Mouse (Mus musculus) left cerebral cortex, postnatal 14 days (tissue): ENCODE measurements around the gene Acer3. TPM values are rescaled to one million over a fixed set of nuclear protein-coding genes. Genes with fewer than 3 reads are reported as not detected.

ENCODE experiments used
- DNase-seq, 2 experiments: peaks; one replicate each; pipeline ENCODE4 v3.0.0; 2021 to 2022; ENCODE audit warnings: low spot score in 2 of 2, mixed read lengths in 1 of 2
- intact Hi-C: fragments of 180-260 bp; cut with DNase I; formaldehyde crosslinking; loops from one replicate; pipeline ENCODE4 v1.15.1; 2025
- total RNA-seq, 2 experiments: library from RNA; stranded (reverse); gene quantifications; 2 replicates each; pipeline ENCODE4 v1.2.3; 2021

The Acer3 gene
- total RNA-seq, 2 experiments from 2014 or later, result 17.2 to 17.5 TPM

DNA sequence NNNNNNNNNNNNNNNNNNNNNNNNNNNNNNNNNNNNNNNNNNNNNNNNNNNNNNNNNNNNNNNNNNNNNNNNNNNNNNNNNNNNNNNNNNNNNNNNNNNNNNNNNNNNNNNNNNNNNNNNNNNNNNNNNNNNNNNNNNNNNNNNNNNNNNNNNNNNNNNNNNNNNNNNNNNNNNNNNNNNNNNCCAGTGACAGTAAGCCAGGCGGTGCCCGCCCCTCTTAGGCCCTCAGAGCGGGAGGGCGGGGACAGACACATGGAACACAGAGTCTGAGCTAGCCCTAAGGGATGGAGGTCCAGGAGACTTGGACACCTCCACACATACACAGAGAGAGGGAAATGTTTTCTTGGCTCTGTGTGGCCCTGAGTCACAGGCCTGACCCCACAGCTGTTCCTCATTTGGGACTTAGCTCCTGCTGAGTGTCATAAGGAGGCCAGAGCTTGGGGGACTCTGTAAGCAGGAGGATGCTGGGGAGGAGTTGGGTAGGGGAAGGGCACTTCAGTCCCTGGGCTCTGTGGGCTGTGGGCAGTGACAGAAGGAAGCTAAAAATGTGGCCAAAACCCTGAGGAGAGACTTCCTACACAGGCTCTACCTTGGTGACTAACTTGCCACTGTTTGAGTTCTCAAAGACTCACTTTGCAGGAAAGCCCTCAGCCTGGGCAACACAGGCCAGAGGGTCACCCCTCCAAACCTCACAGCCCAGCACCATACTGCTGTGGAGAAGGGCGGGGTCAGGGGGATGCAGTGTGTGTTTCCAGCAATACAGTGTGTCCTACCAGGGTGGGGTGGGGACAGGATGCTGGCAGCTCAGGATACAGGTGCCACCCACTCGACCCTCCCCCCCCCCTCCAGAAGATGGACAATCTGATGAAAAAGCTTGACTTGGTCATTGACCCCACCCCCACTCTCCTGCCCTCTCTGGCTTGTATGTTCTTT lies 149.6 kb downstream of the Acer3 start:
- no peak for DNase-seq
- intact Hi-C loops, result no loop called here

DNA sequence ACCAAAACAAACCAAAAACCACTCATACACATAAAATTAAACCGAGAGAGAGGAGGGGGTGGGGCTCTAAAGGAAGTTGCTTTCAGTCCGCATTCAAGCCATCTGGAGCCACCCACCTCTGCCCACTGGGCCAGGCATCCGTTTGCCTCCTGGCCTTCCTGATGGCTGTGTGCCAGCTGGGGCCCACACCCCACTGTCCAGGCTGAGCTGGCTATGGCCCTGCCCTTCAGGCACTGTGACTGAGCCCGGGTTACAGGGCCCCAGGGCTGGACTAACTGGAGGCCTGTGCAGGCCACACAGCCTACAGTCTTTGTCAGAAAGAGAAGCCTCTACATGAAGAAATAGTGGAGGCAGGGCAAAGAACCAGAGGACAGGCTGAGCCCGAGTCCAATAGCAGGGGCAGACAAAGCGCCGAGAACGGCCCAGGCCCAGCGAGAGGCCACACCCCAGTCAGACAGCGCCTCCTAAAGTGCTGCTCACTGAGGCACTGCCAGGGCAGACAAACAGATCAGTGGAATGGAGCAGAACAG lies 155.9 kb downstream of the Acer3 start:
- intact Hi-C loops, result no loop called here
- DNase-seq, result no peak

DNA sequence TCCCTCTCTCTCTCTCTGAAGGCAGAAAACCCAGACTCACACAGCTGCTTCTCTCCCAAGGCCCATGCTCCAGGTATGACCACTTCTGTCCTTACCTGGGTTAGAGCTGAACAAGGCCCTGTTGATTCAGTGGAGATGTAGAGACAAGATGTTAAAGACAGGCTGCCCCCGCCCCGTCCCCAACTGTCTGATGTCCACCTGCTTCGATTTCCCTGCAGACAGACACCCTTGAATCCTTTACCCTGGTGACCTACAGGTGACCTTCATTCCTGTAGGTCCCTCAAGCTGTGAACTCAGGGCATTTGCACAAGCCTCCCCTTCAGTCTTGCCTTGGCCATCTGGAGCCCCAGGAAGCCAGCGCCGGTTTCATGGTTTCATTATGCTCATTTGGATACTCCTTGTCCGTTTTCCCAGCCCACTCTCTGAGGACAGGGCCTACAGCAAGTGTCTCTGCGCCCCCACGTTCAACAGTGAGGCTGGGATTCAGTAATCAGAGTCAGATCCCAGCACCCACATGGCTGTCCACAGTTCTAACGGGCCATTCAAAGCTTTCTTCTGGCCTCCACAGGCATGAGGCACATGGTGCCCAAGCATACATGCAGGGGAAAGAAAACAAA lies 156.5 kb downstream of the Acer3 start:
- intact Hi-C loops, result no loop called here
- DNase-seq, result no peak

DNA sequence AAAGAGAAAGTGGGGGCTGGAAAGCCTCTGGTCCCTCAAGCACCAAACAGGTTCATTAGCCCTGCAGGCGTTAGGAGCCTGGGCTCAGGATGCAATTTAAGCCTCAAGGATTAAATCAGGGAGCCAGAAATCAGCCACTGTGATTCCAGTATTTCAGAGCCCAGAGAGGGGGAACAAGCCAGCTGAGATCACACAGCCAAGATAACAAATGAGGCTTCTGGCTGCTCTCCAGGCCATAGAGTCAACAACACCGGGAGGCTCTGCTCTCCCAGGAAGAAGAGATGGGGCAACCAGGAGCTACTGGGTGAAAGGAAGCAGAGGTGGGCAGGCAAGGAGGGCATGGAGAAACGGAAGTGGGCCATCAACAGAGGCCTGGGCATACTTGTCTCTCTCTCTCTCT lies 157.3 kb downstream of the Acer3 start:
- intact Hi-C loops, result no loop called here
- DNase-seq, result no peak

DNA sequence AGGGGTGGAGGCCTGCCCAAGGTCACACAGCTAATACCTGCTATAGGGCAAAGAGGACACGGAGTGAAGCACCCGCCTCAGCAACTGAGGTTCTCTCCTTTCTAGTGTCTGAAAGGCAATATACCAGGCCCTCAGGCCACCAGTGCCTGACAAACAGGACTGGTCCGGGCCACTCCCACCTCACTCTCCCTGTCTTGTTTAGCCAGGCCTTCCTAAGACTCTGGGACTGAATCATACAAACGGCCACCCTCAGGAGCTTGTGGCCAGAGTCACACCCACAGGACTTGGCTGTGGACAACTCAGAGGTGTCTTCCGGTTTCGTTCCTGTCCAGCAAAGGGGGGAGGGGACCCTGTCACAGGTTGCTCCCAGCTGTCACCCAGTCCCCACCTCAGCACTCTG lies 158.8 kb downstream of the Acer3 start:
- intact Hi-C loops, result no loop called here
- DNase-seq, result no peak

DNA sequence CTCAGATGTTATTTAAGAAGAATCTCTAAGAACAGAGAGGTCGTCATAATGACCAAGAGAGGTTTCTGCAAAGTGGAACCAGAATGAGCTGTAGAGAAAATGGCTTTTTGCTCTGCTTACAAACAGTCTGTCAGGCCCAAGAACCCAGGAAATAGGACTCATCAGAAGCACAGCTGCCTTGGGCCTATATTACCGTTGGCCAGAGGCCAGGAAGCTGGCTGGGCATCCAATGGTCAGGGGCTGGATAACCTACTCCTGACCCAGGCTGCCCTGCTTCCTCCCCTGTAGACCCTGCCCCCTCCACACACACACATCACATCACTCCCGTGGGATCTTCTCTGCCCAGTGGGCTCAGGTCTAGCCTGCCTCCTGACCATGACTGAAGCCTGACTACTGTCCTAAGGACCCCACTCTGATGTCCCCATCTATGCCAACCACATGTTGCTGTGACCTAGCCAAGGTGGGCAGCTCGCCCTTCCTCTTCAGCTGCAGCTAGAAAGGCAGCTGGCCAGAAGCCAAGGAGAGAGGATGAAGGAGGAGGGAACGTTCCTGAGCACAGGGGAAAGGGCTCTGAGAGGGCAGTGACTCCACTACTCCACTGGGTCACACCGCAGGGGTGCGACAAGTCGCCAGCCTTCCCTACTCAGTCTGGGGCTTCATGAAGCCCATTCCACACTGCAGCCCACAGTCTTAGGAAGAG lies 160.8 kb downstream of the Acer3 start:
- intact Hi-C loops, result no loop called here
- DNase-seq, result no peak

DNA sequence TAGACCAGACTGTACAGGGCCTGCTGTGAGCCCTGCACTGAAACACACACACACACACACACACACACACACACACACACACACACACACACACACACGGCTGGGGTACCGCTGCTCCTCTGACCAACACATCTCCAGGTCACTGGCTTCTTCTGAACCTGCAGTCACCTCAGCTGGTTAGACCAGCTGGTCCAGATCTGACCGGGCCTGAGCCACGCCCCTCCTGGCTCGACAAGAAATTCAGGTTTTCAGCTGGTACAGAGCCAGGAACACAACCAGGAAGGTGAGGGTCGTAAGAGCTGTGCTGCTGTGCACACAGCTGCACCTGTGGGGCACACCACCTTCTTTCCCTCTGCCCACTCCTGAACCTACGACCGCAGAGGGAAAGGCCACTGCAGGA lies 162.5 kb downstream of the Acer3 start:
- no peak for DNase-seq
- intact Hi-C loops, result loop anchor here (5.0 to 10.0 kb wide), 2 partner anchors 184 to 276 kb away; no protein-coding TSS in a partner anchor

DNA sequence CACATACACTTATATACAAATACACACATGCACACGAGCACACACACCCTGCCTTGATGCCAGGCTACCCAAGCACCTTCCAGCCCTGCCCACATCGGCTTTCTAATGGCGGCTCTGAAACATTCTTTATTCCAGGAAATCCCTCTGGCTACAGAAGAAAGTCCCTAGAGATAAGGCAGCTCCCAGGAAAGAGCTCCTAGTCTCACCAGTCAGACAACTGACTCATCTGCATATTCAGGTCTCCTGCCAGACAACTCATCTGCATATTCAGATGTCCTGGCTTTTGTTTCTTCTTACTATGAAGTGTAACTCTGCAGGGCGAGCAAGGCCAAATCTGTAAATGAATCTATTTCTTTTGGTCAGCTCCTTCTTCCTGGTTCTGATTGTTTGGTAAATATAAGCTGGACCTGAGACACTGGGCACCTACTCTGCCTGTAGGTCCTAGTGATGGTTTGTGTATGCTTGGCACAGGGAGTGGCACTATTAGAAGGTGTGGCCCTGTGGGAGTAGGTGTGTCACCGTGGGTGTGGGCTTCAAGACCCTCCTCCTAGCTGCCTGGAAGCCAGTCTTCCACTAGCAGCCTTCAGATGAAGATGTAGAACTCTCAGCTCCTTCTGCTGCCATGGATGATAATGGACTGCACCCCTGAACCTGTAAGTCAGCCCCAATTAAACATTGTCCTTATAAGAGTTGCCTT lies 163.2 kb downstream of the Acer3 start:
- no peak for DNase-seq
- intact Hi-C loops, result loop anchor here (5.0 to 10.0 kb wide), 2 partner anchors 185 to 277 kb away; no protein-coding TSS in a partner anchor

Other genes with a start within 250 kb of the Acer3 start
- 10 to 100 TPM; 12.4 to 13.7 TPM for gene Myo7a, start 201.7 kb downstream of the Acer3 start, total RNA-seq
- under 1 TPM; 0.66 to 0.79 TPM for gene Omp, start 175.7 kb downstream of the Acer3 start, total RNA-seq
- gene Capn5, start 142.9 kb downstream of the Acer3 start, total RNA-seq, result 10 to 100 TPM; 37.3 to 41.4 TPM
- gene B3gnt6, start 121.7 kb downstream of the Acer3 start, total RNA-seq, result under 1 TPM in 1 of 2 experiments, not detected in 1; 0.19 TPM
- gene Tsku, start 40.1 kb upstream of the Acer3 start, total RNA-seq, result 1 to 10 TPM; 4.4 to 4.5 TPM
- under 1 TPM in 1 of 2 experiments, not detected in 1; 0.25 TPM for gene Gucy2d, start 119.2 kb upstream of the Acer3 start, total RNA-seq
- gene Lrrc32, start 168.1 kb upstream of the Acer3 start, total RNA-seq, result 1 to 10 TPM; 3.0 to 3.9 TPM